Mouse (Mus musculus) cerebellum, adult 11-12 months (tissue): Measurements from ENCODE around the gene Acap2.
A peak's percentile ranks its signal among the peaks of the same experiment; 100 is the strongest.

Experiments used
- DNase-seq: peaks from one replicate; pipeline ENCODE4 v3.0.0; 2022

Acap2 gene

GRCm38 (mm10) chr16:31167017-31167887, 33.8 kb downstream of the Acap2 start:
- DNase-seq: no peak

GRCm38 (mm10) chr16:31165907-31166306, 35.1 kb downstream of the Acap2 start:
- no peak for DNase-seq

GRCm38 (mm10) chr16:31165467-31165866, 35.6 kb downstream of the Acap2 start:
- no peak for DNase-seq

GRCm38 (mm10) chr16:31164125-31164524, 36.9 kb downstream of the Acap2 start:
- DNase-seq: peak; percentile 24

- DNase-seq: no peak
Measured at GRCm38 (mm10) chr16:31160486-31160885, 40.6 kb downstream of the Acap2 start.

GRCm38 (mm10) chr16:31159491-31159890, 41.6 kb downstream of the Acap2 start:
- DNase-seq: no peak

GRCm38 (mm10) chr16:31149841-31150240, 51.2 kb downstream of the Acap2 start:
- no peak for DNase-seq

GRCm38 (mm10) chr16:31148891-31149290, 52.2 kb downstream of the Acap2 start:
- no peak for DNase-seq

- no peak for DNase-seq
Measured at GRCm38 (mm10) chr16:31147766-31148165, 53.3 kb downstream of the Acap2 start.

GRCm38 (mm10) chr16:31141916-31142315, 59.1 kb downstream of the Acap2 start:
- DNase-seq: no peak

GRCm38 (mm10) chr16:31136616-31137253, 64.3 kb downstream of the Acap2 start:
- DNase-seq: no peak

GRCm38 (mm10) chr16:31135519-31135918, 65.5 kb downstream of the Acap2 start:
- no peak for DNase-seq

- no peak for DNase-seq
Measured at GRCm38 (mm10) chr16:31131531-31131930, 69.5 kb downstream of the Acap2 start.

- DNase-seq: no peak
Measured at GRCm38 (mm10) chr16:31128116-31128515, 72.9 kb downstream of the Acap2 start.

- DNase-seq: no peak
Measured at GRCm38 (mm10) chr16:31124991-31125390, 76.1 kb downstream of the Acap2 start.

- DNase-seq: no peak
Measured at GRCm38 (mm10) chr16:31121612-31122011, 79.4 kb downstream of the Acap2 start.

GRCm38 (mm10) chr16:31113596-31113995, 87.4 kb downstream of the Acap2 start:
- no peak for DNase-seq

GRCm38 (mm10) chr16:31101352-31101751, 99.7 kb downstream of the Acap2 start:
- no peak for DNase-seq

GRCm38 (mm10) chr16:31099906-31100305, 101.1 kb downstream of the Acap2 start:
- DNase-seq: no peak

- no peak for DNase-seq
Measured at GRCm38 (mm10) chr16:31094036-31094435, 107.0 kb downstream of the Acap2 start.

- DNase-seq: no peak
Measured at GRCm38 (mm10) chr16:31093186-31093585, 107.9 kb downstream of the Acap2 start.

- DNase-seq: no peak
Measured at GRCm38 (mm10) chr16:31081891-31082290, 119.2 kb downstream of the Acap2 start.

- DNase-seq: peak; percentile 97
Measured at GRCm38 (mm10) chr16:31081125-31081664, 119.8 kb downstream of the Acap2 start, which contains the start of gene Xxylt1. TSS of gene Xxylt1 (minus strand) at chr16:31081432.

- peak; percentile 74 for DNase-seq
Measured at GRCm38 (mm10) chr16:31080573-31081051, 120.4 kb downstream of the Acap2 start.
